Mouse (Mus musculus) neural tube, embryonic 12.5 days (tissue): ENCODE data around the gene Zkscan14. TPM values are rescaled to one million over a fixed set of nuclear protein-coding genes. Genes with fewer than 3 reads are reported as not detected.
A peak's percentile ranks its signal among the peaks of the same experiment; 100 is the strongest.
"Not testable (repeated sequence)": the region's sequence is repeated elsewhere in the genome, so short reads cannot be mapped to it uniquely, and the experiment has no call there.

ENCODE experiments used
- ATAC-seq: fragments of 200-750 bp; cut with Nextera tagmentation; 2 replicates; pipeline ENCODE4 v1.8.0; 2017; ENCODE audit warnings: low read depth, mild to moderate bottlenecking, moderate TSS enrichment, moderate library complexity; ENCODE audit not compliant: low FRiP score
- H3K27ac ChIP-seq: fragments of 300-500 bp; sonication (generic); 2 replicates; pipeline ENCODE4 v1.5.1; 2016
- H3K27me3 ChIP-seq: fragments of 300-500 bp; sonication (generic); replicated peaks from 2 replicates; pipeline ENCODE4 v1.6.1; 2016; ENCODE audit warnings: mild to moderate bottlenecking
- H3K36me3 ChIP-seq: fragments of 300-500 bp; sonication (generic); 2 replicates; pipeline ENCODE4 v1.6.1; 2016; ENCODE audit warnings: mild to moderate bottlenecking
- H3K4me1 ChIP-seq: fragments of 300-500 bp; sonication (generic); 2 replicates; pipeline ENCODE4 v1.6.1; 2016
- H3K4me2 ChIP-seq: fragments of 300-500 bp; sonication (generic); replicated peaks from 2 replicates; pipeline ENCODE4 v1.6.1; 2016; ENCODE audit warnings: mild to moderate bottlenecking
- H3K4me3 ChIP-seq: fragments of 300-500 bp; sonication (generic); 2 replicates; pipeline ENCODE4 v1.5.1; 2016
- H3K9ac ChIP-seq: fragments of 300-500 bp; sonication (generic); 2 replicates; pipeline ENCODE4 v1.6.1; 2016; ENCODE audit warnings: mild to moderate bottlenecking
- H3K9me3 ChIP-seq: fragments of 300-500 bp; sonication (generic); 2 replicates; pipeline ENCODE4 v1.6.1; 2016; ENCODE audit warnings: mild to moderate bottlenecking
- WGBS: fragments of 180-500 bp; shearing (Covaris S2); methylation state at CpG from one replicate; pipeline ENCODE4 v1.1.7; 2016; 5-methylcytosine and 5-hydroxymethylcytosine counted together
- polyA plus RNA-seq: library from polyadenylated mRNA; unstranded; fragments of >200 nt; fragmentation: Nextera tagmentation; extraction: Ambion mirVana; gene quantifications from 2 replicates; pipeline ENCODE4 v1.2.1, GENCODE M21; 2016

Gene Zkscan14
- polyA plus RNA-seq: 12.7 and 13.0 TPM in 2 replicates

DNA sequence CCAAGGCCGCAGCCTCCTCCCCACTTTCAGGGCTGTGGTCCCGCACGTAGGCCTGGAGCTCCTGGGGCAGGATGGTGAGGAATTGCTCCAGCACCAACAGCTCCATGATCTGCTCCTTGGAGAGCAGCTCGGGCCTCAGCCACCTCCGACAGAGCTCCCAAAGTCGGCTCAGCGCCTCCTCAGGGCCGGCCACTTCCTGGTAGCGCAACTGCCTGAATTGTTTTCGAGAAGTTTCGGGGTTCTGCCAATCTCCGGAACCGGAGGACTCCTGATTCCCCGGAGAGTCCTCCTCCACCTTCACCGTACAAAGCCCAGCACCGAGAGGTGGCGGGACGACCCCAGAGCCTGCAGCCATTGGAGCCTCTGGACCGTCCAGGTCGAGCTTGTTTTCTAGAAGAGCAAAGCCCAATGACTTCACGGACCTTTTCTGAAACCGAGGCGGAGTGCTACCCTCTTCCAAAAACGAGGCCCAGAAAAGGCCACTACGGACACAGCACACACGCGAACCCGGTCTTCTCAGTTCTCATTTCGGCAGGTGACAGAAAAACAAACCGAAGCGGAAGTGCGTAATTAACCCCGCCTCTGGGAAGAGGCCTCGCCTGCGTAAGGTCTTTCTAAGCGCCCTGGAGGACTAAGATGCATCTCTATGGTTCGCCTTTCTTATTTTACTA, at the start of gene Zkscan14:
Zkscan14 (minus strand) TSS at position 548 of the 671 bp plus-strand sequence.
- Histone ChIP-seq H3K27me3 (no peaks in the 10 kb centered on the region), H3K4me1 (peaks cover 20% of the 10 kb centered on the region), H3K27ac (no peak within 1 kb of the TSS), H3K9me3 (no peaks in the 10 kb centered on the region), H3K9ac (peak within 1 kb of the TSS; percentile 79), H3K4me2 (peak within 1 kb of the TSS; percentile 99), H3K4me3 (peak within 1 kb of the TSS; percentile 74), H3K36me3 (peaks cover 7% of the 10 kb centered on the region; the same call in 1 of the 2 replicates)
- peak; percentile 11; the same call in 1 of the 2 replicates for ATAC-seq
- WGBS: 2% methylated on average over 37 of the region's 37 CpGs

DNA sequence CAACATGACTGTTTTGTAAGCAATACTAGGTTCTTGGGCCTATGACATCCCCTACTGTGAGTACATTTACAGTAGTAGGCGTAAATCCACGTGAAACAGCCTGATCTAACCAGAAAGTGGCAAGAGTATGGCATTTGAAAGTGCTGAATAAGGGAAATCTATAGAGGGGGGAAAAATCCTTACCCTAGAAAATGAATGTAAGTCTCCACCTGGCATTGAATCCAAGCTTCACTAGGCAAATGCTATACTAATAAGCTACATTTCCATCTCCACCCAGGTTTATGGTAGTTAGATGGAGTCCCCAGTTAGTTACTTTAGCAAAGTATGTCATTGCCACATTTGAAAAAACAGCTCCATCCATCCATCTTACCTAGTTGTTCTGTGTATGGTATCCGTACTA, 47.9 kb upstream of the Zkscan14 start:
- WGBS: 90% methylated on average over 3 of the region's 3 CpGs
- no peaks in the 10 kb centered on the region for H3K9me3 ChIP-seq
- no peak overlapping the region for H3K4me2 ChIP-seq
- no peak overlapping the region for H3K4me3 ChIP-seq
- no peak overlapping the region for H3K9ac ChIP-seq
- no peaks in the 10 kb centered on the region for H3K4me1 ChIP-seq
- peaks cover 55% of the 10 kb centered on the region for H3K36me3 ChIP-seq
- H3K27ac ChIP-seq: no peak overlapping the region
- ATAC-seq: no peak
- no peaks in the 10 kb centered on the region for H3K27me3 ChIP-seq

- Histone ChIP-seq H3K4me1 (peaks cover 17% of the 10 kb centered on the region; the same call in 1 of the 2 replicates), H3K4me2 (no peak overlapping the region), H3K9me3 (no peaks in the 10 kb centered on the region), H3K36me3 (peaks cover 53% of the 10 kb centered on the region), H3K27me3 (no peaks in the 10 kb centered on the region), H3K9ac (no peak overlapping the region), H3K4me3 (no peak overlapping the region), H3K27ac (no peak overlapping the region)
- no peak for ATAC-seq
These were observed 33.0 kb upstream of the Zkscan14 start for GRCm38 (mm10) chr5:145234636-145235035.

DNA sequence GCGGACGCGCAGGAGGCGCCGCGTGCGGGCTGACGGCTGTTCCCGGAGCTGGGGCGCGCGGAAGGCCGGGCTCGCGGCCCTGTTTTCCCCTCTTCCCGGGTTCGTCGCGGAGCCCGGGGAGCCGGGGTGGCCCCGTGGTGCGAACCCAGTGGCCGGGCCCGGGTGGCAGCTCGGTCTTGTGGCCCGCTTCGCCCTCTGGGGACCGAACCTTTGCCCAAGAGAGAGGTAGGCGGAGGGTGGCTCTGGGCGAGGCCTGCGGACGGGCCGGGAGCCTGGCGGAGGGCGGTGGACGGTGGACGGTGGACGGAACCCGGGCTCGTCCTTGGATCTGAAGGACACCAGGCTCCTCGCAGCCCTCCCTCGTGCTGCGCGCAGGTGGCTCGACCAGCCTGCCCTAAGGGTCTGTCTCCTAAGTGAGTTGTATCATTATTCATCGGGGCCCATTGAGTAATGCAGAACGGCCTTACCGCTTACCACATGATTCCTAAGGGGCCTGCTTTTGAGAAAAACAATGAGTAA, 30.3 kb upstream of the Zkscan14 start:
- H3K27ac ChIP-seq: peak overlapping the region; percentile 84
- ATAC-seq: peak; percentile 76
- WGBS: under 1% methylated on average over 47 of the region's 49 CpGs

GRCm38 (mm10) chr5:145231367-145231871, 29.8 kb upstream of the Zkscan14 start, which contains the start of gene Zfp655:
Gene Zfp655 (plus strand): TSS chr5:145231715.
- Histone ChIP-seq H3K9me3 (no peaks in the 10 kb centered on the region), H3K4me2 (peak within 1 kb of the TSS; percentile 79), H3K4me1 (peaks cover 17% of the 10 kb centered on the region; the same call in 1 of the 2 replicates), H3K27ac (peak within 1 kb of the TSS; percentile 84), H3K9ac (peak within 1 kb of the TSS; percentile 98), H3K4me3 (peak within 1 kb of the TSS; percentile 99), H3K36me3 (peaks cover 31% of the 10 kb centered on the region), H3K27me3 (no peaks in the 10 kb centered on the region)
- under 1% methylated on average over 42 of the region's 42 CpGs for WGBS
- ATAC-seq: peak; percentile 98

More for the DNA sequence above, 30.3 kb upstream of the Zkscan14 start:
- Histone ChIP-seq H3K36me3 (peaks cover 34% of the 10 kb centered on the region), H3K4me1 (peaks cover 17% of the 10 kb centered on the region; the same call in 1 of the 2 replicates), H3K9me3 (no peaks in the 10 kb centered on the region), H3K27me3 (no peaks in the 10 kb centered on the region), H3K4me2 (peak overlapping the region; percentile 79), H3K4me3 (peak overlapping the region; percentile 99), H3K9ac (peak overlapping the region; percentile 98)

GRCm38 (mm10) chr5:145230641-145231040, 29.0 kb upstream of the Zkscan14 start:
- WGBS: 82% methylated on average over 4 of the region's 4 CpGs
- Histone ChIP-seq H3K9ac (no peak overlapping the region), H3K27ac (no peak overlapping the region), H3K4me1 (peaks cover 17% of the 10 kb centered on the region; the same call in 1 of the 2 replicates), H3K27me3 (no peaks in the 10 kb centered on the region), H3K4me3 (no peak overlapping the region), H3K36me3 (peaks cover 24% of the 10 kb centered on the region), H3K9me3 (no peaks in the 10 kb centered on the region), H3K4me2 (peak overlapping the region; percentile 79)
- ATAC-seq: no peak

- not testable (repeated sequence) for H3K27me3 ChIP-seq, ATAC-seq, H3K9ac ChIP-seq, H3K4me3 ChIP-seq, H3K9me3 ChIP-seq, H3K4me2 ChIP-seq, H3K27ac ChIP-seq
- WGBS: 83% methylated on average over 6 of the region's 6 CpGs
- Histone ChIP-seq H3K4me1 (peaks cover 17% of the 10 kb centered on the region; the same call in 1 of the 2 replicates), H3K36me3 (peaks cover 11% of the 10 kb centered on the region; the same call in 1 of the 2 replicates)
These were observed 27.6 kb upstream of the Zkscan14 start for GRCm38 (mm10) chr5:145229283-145229682.

- WGBS: 61% methylated on average over 2 of the region's 2 CpGs
- Histone ChIP-seq H3K36me3 (peaks cover 7% of the 10 kb centered on the region), H3K4me1 (peaks cover 3% of the 10 kb centered on the region; the same call in 1 of the 2 replicates), H3K9ac (no peak overlapping the region), H3K4me3 (no peak overlapping the region), H3K4me2 (no peak overlapping the region), H3K9me3 (no peaks in the 10 kb centered on the region), H3K27ac (no peak overlapping the region), H3K27me3 (no peaks in the 10 kb centered on the region)
- ATAC-seq: no peak
These were observed 24.8 kb upstream of the Zkscan14 start for GRCm38 (mm10) chr5:145226453-145226852.

- Histone ChIP-seq H3K9ac (no peak overlapping the region), H3K9me3 (no peaks in the 10 kb centered on the region), H3K36me3 (peaks cover 34% of the 10 kb centered on the region), H3K27ac (no peak overlapping the region), H3K4me3 (no peak overlapping the region), H3K4me2 (no peak overlapping the region), H3K27me3 (no peaks in the 10 kb centered on the region), H3K4me1 (no peaks in the 10 kb centered on the region)
- WGBS: 84% methylated on average over 12 of the region's 12 CpGs
- no peak for ATAC-seq
These were observed 21.7 kb upstream of the Zkscan14 start for GRCm38 (mm10) chr5:145223395-145223794.

GRCm38 (mm10) chr5:145222840-145223239, 21.2 kb upstream of the Zkscan14 start:
- Histone ChIP-seq H3K4me1 (no peaks in the 10 kb centered on the region), H3K36me3 (peaks cover 40% of the 10 kb centered on the region), H3K27me3 (no peaks in the 10 kb centered on the region), H3K9me3 (no peaks in the 10 kb centered on the region), H3K4me2 (no peak overlapping the region), H3K9ac (no peak overlapping the region), H3K27ac (no peak overlapping the region), H3K4me3 (no peak overlapping the region)
- ATAC-seq: no peak
- WGBS: 83% methylated on average over 5 of the region's 5 CpGs

DNA sequence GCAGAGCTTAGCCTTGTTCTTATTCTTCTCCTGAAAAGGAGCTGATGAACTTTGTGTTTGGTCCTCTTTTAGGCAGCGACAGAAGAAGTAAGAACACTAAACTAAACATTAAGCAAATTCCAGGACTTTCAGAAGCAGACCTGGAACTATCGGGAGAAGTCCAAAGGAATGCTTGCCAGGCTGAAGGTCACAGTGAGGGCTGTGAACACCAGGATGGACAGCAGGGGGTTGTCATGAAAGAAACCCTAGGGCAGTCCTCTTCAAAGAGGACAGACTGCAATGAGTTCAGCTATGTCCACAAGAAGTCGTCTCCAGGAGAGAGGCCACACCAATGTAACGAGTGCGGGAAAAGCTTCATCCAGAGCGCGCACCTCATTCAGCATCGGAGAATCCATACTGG, 18.3 kb upstream of the Zkscan14 start:
- Histone ChIP-seq H3K4me3 (no peak overlapping the region), H3K27me3 (no peaks in the 10 kb centered on the region), H3K4me2 (no peak overlapping the region), H3K9me3 (no peaks in the 10 kb centered on the region), H3K27ac (no peak overlapping the region), H3K9ac (no peak overlapping the region), H3K4me1 (no peaks in the 10 kb centered on the region), H3K36me3 (peaks cover 46% of the 10 kb centered on the region)
- ATAC-seq: no peak
- WGBS: 91% methylated on average over 8 of the region's 8 CpGs

GRCm38 (mm10) chr5:145218671-145219070, 17.0 kb upstream of the Zkscan14 start:
- Histone ChIP-seq H3K27ac (no peak overlapping the region), H3K36me3 (peaks cover 54% of the 10 kb centered on the region)
- 95% methylated on average over 20 of the region's 20 CpGs for WGBS

More at GRCm38 (mm10) chr5:145218671-145219070, 17.0 kb upstream of the Zkscan14 start:
- H3K4me2 ChIP-seq: no peak overlapping the region
- H3K4me1 ChIP-seq: no peaks in the 10 kb centered on the region
- H3K27me3 ChIP-seq: no peaks in the 10 kb centered on the region
- H3K9ac ChIP-seq: no peak overlapping the region
- no peaks in the 10 kb centered on the region for H3K9me3 ChIP-seq
- no peak for ATAC-seq
- H3K4me3 ChIP-seq: no peak overlapping the region
